Mouse (Mus musculus) midbrain, postnatal 0 days (tissue): ENCODE data around the gene Cd38. TPM values are rescaled to one million over a fixed set of nuclear protein-coding genes. Genes with fewer than 3 reads are reported as not detected.

Source experiments
- ATAC-seq: fragments of 200-750 bp; cut with Nextera tagmentation; 2 replicates; pipeline ENCODE4 v1.8.0; 2017; ENCODE audit warnings: moderate number of reproducible peaks, mild to moderate bottlenecking, moderate TSS enrichment, moderate library complexity; ENCODE audit not compliant: low FRiP score
- DNase-seq: peaks from one replicate; pipeline ENCODE4 v3.0.0-alpha.2; 2015; ENCODE audit warnings: low spot score
- H3K27ac ChIP-seq: fragments of 300-500 bp; sonication (generic); 2 replicates; pipeline ENCODE4 v1.5.1; 2014; ENCODE audit warnings: low read depth, mild to moderate bottlenecking, low read length, mixed read lengths
- H3K27me3 ChIP-seq: fragments of 300-500 bp; sonication (generic); 2 replicates; pipeline ENCODE4 v1.6.1; 2014; ENCODE audit warnings: low read length, control low read depth, mixed read lengths; ENCODE audit not compliant: insufficient read depth
- H3K36me3 ChIP-seq: fragments of 300-500 bp; sonication (generic); 2 replicates; pipeline ENCODE4 v1.6.1; 2014; ENCODE audit warnings: low read length, control low read depth, mixed read lengths; ENCODE audit not compliant: insufficient read depth
- H3K4me1 ChIP-seq: fragments of 300-500 bp; sonication (generic); 2 replicates; pipeline ENCODE4 v1.6.1; 2014; ENCODE audit warnings: mild to moderate bottlenecking, control low read depth, antibody characterized with exemption, low read length, mixed read lengths; ENCODE audit not compliant: insufficient read depth
- H3K4me2 ChIP-seq: fragments of 300-500 bp; sonication (generic); 2 replicates; pipeline ENCODE4 v1.6.1; 2014; ENCODE audit warnings: low read depth, mild to moderate bottlenecking, low read length, mixed read lengths; ENCODE audit not compliant: poor library complexity, severe bottlenecking
- H3K4me3 ChIP-seq: fragments of 300-500 bp; sonication (generic); 2 replicates; pipeline ENCODE4 v1.5.1; 2014; ENCODE audit warnings: low read depth, mild to moderate bottlenecking, low read length, moderate library complexity
- H3K9ac ChIP-seq: fragments of 300-500 bp; sonication (generic); replicated peaks from 2 replicates; pipeline ENCODE4 v1.6.1; 2014; ENCODE audit warnings: mild to moderate bottlenecking, low read length, moderate library complexity, mixed read lengths; ENCODE audit not compliant: poor library complexity, severe bottlenecking
- H3K9me3 ChIP-seq: fragments of 300-500 bp; sonication (generic); 2 replicates; pipeline ENCODE4 v1.6.1; 2016; ENCODE audit warnings: low read length, control low read depth
- CTCF ChIP-seq: IDR thresholded peaks from 2 replicates; pipeline ENCODE4 v1.5.1; 2016; ENCODE audit warnings: antibody characterized with exemption, mild to moderate bottlenecking
- WGBS: fragments of 180-500 bp; shearing (Covaris S2); extraction: QIAGEN DNeasy Blood & Tissue Kit; methylation state at CpG from one replicate; pipeline ENCODE4 v1.1.7; 2014; 5-methylcytosine and 5-hydroxymethylcytosine counted together
- polyA plus RNA-seq: library from polyadenylated mRNA; unstranded; fragments of >200 nt; fragmentation: Nextera tagmentation; extraction: Ambion mirVana; gene quantifications from 2 replicates; pipeline ENCODE4 v1.2.1, GENCODE M21; 2015
- total RNA-seq: library from RNA; depleted of rRNA; stranded (reverse); fragments of >200 nt; gene quantifications from 2 replicates; pipeline ENCODE4 v1.2.3, GENCODE M21; 2014

Gene Cd38
- total and polyA plus RNA-seq, 2 experiments from 2014 or later: 2.3 to 4.1 TPM

GRCm38 (mm10) chr5:43842011-43842285 is 26.4 kb upstream of the Cd38 start:
- no peak overlapping the region for H3K9ac ChIP-seq
- TF ChIP-seq CTCF: no peak
- DNase-seq (no peak), ATAC-seq (no peak)
- peak overlapping the region; percentile 1; the same call in 1 of the 2 replicates for H3K4me2 ChIP-seq
- no peaks in the 10 kb centered on the region for H3K4me1 ChIP-seq
- H3K9me3 ChIP-seq: no peaks in the 10 kb centered on the region
- no peaks in the 10 kb centered on the region for H3K27me3 ChIP-seq
- no peak overlapping the region for H3K27ac ChIP-seq
- H3K4me3 ChIP-seq: no peak overlapping the region
- no peaks in the 10 kb centered on the region for H3K36me3 ChIP-seq
- 80% methylated on average over 5 of the region's 5 CpGs for WGBS

DNA sequence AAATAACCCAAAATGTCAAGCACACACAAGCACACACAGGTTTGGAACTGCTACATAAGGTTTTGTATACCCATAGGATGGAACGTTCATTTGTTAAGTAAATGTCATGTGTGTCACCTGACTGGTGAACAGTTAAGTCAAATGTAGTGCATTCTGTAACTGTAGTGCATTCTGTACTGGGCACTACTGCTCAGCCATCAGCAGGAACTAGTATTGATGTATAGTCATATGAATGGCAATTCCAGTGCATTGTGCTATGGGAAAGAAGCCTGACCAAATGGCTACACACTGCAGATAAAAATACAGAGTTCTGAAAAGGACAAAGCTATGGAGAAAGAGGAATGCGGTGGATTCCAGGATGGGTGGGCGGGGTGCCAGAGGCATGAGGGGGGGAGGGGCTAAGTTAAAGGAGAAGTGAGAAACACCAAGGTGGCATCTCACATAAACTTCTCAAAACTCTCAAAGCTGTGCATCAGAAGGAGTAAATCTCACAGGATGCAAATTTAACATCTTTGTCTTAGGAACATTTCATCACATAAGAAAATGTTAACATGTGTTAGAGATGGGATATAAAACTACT is 25.7 kb upstream of the Cd38 start:
- Histone ChIP-seq H3K4me2 (no peak overlapping the region), H3K9me3 (no peaks in the 10 kb centered on the region), H3K27me3 (no peaks in the 10 kb centered on the region), H3K9ac (no peak overlapping the region), H3K27ac (no peak overlapping the region), H3K4me1 (no peaks in the 10 kb centered on the region), H3K36me3 (no peaks in the 10 kb centered on the region), H3K4me3 (no peak overlapping the region)
- no peak for DNase-seq
- ATAC-seq: no peak
- TF ChIP-seq CTCF: no peak
- 66% methylated on average over 3 of the region's 3 CpGs for WGBS

DNA sequence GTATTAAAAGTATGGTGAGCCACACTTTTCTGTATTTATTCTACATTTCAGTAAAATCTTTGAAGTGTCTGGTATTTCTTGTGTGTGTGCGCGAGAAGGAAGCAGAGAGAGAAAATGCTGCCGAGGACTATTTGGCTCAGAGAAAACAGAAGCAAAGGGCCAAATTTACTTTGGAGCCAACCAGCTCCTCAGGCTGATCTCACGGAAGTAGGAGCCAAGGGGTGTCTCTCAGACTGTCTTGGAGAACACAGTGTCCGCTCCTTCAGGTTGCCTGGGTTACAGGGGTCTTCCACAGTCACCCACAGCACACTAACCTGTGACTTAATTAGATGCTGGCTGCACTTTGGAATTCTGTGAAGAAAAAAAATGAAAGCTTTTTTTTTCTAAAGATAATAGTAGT is 23.3 kb upstream of the Cd38 start:
- 81% methylated on average over 5 of the region's 5 CpGs for WGBS
- TF ChIP-seq CTCF: no peak
- DNase-seq: peak; percentile 14

GRCm38 (mm10) chr5:43845646-43846045 is 22.7 kb upstream of the Cd38 start:
- no peak overlapping the region for H3K9ac ChIP-seq
- H3K4me1 ChIP-seq: no peaks in the 10 kb centered on the region
- no peak overlapping the region for H3K4me2 ChIP-seq
- 83% methylated on average over 1 of the region's 1 CpGs for WGBS
- no peak overlapping the region for H3K4me3 ChIP-seq
- no peaks in the 10 kb centered on the region for H3K9me3 ChIP-seq
- no peak for ATAC-seq
- H3K36me3 ChIP-seq: no peaks in the 10 kb centered on the region
- no peaks in the 10 kb centered on the region for H3K27me3 ChIP-seq
- no peak overlapping the region for H3K27ac ChIP-seq
- no peak for DNase-seq
- TF ChIP-seq CTCF: no peak

More for the DNA sequence above, 23.3 kb upstream of the Cd38 start:
- H3K9me3 ChIP-seq: no peaks in the 10 kb centered on the region
- H3K4me1 ChIP-seq: no peaks in the 10 kb centered on the region
- no peak overlapping the region for H3K4me3 ChIP-seq
- no peaks in the 10 kb centered on the region for H3K27me3 ChIP-seq
- H3K9ac ChIP-seq: no peak overlapping the region
- no peak for ATAC-seq
- H3K36me3 ChIP-seq: no peaks in the 10 kb centered on the region
- H3K27ac ChIP-seq: no peak overlapping the region
- H3K4me2 ChIP-seq: no peak overlapping the region

- H3K4me3 ChIP-seq: no peak overlapping the region
- no peaks in the 10 kb centered on the region for H3K27me3 ChIP-seq
- no peaks in the 10 kb centered on the region for H3K9me3 ChIP-seq
- no peak overlapping the region for H3K4me2 ChIP-seq
- no peak overlapping the region for H3K27ac ChIP-seq
- ATAC-seq (no peak), DNase-seq (peak; percentile 9)
- WGBS: 31% methylated on average over 2 of the region's 2 CpGs
- no peak overlapping the region for H3K9ac ChIP-seq
- H3K4me1 ChIP-seq: no peaks in the 10 kb centered on the region
- TF ChIP-seq CTCF: no peak
- no peaks in the 10 kb centered on the region for H3K36me3 ChIP-seq
These were observed 22.1 kb upstream of the Cd38 start for GRCm38 (mm10) chr5:43846227-43846626.

- no peaks in the 10 kb centered on the region for H3K9me3 ChIP-seq
- no peak for TF ChIP-seq CTCF
These were observed 20.8 kb upstream of the Cd38 start for GRCm38 (mm10) chr5:43847555-43847954.

More at GRCm38 (mm10) chr5:43847555-43847954, 20.8 kb upstream of the Cd38 start:
- Histone ChIP-seq H3K27ac (no peak overlapping the region), H3K4me1 (no peaks in the 10 kb centered on the region), H3K4me2 (no peak overlapping the region), H3K4me3 (no peak overlapping the region), H3K9ac (no peak overlapping the region), H3K36me3 (no peaks in the 10 kb centered on the region), H3K27me3 (no peaks in the 10 kb centered on the region)
- ATAC-seq (no peak), DNase-seq (no peak)
